Mouse (Mus musculus) kidney, adult 8-10 months (tissue): Measurements from ENCODE around the gene Hmga2.

Experiments used
- DNase-seq, 2 experiments: peaks; one replicate each; pipeline ENCODE4 v3.0.0; 2022

The Hmga2 gene

DNA sequence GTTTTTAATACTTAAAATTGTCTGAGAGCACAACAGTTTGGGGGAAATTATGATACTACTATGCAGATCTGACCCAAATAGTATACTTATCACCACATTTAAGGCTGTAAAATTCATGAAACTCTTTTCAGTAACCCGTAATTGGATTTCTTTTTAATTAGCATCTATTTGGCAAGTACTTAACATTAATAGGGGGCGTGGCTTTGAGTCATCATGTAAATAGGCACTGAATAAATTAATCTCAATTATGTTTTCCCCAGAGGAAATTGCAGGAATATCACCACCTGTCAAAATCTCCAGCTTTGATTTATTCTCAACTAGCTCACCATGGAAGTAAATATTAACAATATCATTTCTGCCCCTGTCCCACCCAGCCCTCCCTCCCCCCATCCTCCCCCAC lies 3.7 kb downstream of the Hmga2 start:
- DNase-seq, result no peak

DNA sequence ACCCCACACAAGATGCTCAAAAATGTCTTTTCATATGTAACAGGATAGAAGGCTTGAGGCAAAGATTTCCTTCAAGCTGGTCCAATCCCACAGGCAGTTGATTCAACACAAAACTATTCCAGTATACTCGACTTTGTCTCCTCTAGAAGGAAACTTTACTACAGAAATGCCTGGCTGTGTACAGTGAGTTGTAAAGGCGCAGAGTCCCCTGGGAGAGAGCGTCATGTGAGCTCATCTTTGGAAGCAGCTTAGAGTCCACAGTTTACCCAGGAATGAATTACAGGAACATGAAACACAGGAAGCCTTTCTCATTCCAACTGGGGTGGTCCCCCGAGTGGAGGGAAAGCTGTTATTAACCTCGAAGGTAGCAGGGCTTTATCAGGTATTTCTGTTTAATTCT lies 11.1 kb downstream of the Hmga2 start:
- DNase-seq, result no peak

DNA sequence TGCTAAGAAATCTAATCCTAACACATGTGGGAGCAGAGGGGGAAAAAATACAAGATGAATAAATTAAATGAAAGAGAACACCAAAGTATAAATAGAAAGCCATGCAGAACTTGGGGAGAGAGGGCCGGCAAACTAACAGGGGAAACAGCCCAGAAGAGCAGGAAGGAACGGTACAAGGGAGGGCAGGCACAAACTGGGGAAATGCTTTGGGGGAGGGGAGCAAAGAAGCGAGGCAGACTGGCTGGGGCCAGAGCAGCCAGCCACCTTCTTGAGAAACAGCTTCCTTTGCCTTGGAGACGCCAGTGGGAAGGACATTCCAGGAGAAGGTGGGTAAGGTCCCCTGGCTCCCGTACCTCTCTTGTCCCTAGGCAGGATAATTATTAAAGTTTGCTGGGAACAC lies 14.5 kb downstream of the Hmga2 start:
- DNase-seq, result no peak

DNA sequence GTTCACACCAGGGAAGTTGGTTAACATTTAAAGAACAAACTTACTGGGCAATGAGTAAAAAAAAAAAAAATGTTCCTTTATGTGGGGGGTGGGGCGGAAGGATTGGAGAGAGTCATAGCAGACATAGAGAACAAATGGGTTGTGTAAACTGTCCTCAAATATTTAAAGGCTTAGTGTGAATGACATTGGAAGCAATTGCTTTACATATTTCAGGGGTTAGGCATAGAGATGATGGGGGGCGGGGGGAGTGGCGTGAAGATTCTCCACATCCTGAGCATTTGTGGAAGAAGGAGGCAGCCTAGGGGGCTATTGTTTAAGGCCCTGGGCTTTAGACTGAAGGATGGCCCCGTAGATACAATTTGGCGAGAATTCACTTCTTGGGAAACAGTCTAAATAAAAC lies 15.0 kb downstream of the Hmga2 start:
- DNase-seq, result no peak

DNA sequence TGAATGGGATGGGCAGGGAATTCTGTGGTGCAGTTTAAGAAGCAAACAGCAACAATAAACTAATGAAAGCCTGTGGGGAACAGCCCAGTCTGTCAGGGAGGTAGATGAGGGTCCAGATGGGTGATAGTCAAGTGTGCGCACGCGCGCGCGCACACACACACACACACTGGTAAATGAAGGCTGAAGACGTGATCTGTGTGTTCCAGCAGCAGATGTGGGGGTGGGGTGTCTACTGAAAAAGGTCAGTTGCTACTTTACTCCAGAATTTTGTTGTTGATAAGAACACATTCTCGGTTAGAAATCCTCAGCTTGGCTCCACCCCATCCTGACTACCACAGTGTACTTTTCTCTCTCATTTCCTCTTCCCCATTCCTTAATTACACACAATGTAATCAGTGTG lies 17.4 kb downstream of the Hmga2 start:
- DNase-seq, result no peak

DNA sequence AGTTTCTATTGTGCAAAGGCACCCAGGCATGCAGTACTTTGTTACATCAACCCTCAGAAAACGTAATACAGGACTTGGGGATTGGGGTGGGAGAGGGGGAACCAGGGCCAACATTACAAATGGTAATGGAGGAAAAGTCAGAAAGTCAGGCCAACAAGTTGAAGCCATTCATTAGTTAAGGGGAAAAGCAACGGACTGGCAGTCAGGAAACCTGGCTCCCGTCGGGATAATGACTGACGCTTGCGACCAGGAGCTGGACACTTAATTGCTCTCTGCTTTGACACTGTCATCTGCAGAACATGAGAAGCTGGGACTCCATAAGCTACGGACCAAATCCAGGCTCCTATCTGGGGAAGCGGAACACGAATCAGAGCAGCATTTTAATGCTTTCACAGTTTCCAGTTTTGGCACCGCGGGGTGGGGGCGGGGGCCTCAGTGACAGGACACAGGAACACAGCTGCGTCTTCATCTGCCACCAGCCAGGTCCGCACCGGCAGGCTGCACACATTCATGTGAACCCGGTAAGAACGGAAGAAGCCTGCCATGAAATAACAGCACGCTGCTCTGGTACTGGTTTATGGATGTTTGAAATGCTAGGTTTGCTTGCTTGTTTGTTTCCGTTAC lies 26.5 kb downstream of the Hmga2 start:
- no peak for DNase-seq

DNA sequence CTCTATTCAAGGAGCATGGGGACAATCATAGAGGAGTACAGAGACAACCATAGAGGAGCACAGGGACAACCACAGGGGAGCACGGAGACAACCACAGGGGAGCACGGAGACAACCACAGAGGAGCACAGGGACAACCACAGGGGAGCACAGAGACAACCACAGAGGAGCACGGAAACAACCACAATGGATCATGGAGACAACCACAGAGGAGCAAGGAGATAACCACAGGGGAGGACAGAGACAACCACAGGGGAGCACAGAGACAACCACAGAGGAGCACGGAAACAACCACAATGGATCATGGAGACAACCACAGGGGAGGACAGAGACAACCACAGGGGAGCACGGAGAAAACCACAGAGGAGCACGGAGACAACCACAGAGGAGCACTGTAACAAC lies 29.5 kb downstream of the Hmga2 start:
- DNase-seq, result no peak

DNA sequence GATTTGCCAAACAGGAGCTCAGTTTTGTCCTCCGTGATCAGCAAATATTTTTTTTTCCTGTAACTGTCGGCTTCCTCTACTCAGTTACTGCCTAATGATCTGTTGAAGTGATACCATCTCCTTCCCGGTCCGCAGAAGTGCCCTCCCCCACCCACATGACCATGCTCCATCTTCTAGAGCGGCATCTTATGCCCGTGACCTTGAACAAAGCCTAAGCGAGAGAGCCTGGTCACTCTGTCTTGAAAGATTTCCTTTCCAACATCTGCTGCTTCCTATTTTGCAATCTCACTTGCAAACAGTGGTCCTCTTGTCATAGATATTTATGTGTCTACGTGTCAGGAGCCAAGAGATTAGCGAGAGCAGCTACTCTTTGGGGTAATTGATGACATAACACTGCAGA lies 30.1 kb downstream of the Hmga2 start:
- no peak for DNase-seq

DNA sequence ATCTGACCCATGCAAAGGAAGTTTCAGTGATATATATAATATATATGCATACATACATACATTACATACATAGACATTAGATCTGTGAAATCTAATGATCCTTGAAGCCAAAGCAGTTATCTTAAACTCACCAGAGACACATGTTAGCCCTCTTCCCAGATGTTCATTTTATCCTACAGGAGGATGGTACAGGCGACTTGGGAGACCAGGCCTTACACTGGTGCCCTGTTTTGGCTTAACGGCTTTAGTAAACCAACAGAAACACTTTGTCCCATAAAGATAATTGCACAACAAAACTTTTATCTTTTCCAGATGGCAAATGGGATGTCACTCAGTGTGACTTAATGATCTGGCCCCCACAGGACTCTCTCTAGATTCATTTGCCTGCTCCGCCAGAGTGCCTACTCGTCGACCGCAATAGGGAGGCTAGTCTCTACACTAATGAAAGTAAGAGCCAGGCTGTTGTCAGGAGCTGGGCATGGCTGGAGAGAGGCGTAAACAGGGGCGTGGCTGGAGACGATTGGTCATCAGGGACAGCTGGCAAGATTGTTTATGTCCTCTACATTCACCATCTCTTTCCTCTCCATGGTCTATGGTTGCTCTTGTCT lies 31.7 kb downstream of the Hmga2 start:
- no peak for DNase-seq

DNA sequence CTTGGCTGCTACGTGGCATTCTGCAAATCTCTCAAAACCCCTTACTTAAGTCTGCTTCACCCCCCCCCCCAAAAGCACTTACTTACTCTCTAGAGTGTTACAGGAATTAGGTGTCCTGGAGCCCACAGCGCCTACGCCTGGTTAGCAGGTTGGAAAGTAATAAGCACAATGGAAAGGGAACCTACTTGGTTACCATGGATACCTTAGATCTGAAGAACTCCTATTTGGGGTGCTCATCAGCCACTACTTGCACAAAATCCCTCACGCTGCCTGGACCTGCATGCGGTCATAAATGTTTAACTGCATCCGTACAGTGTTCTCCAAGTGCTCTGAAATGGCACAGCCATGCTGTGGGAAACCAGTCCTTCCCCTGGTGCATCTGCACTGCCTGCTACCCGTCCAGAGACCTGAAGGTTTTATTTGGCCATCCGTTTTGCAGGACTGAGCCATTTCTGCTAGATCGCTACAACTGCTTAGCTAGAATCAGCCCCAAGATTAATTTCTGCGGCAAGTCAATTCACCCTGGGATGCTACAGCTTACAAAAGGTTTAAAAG lies 32.4 kb downstream of the Hmga2 start:
- no peak for DNase-seq

DNA sequence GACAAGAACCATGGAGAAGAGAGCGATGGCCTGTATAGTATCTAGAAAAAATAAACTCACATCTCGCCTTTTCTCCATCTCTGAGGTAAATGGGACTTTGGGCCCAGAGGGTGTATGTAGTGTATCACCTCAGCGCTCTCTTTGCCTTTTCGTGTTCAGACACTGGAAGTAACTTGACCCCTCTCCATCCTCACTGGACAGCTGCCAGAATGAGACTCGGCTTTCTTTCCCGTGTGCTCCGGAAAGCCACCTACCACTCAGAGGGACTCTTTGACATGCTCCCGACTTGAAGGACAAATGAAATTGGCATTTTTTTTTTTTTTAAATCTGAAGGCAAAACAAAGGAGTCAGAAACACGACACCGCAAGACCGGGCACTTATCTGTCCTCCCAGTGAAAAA lies 35.0 kb downstream of the Hmga2 start:
- no peak for DNase-seq

DNA sequence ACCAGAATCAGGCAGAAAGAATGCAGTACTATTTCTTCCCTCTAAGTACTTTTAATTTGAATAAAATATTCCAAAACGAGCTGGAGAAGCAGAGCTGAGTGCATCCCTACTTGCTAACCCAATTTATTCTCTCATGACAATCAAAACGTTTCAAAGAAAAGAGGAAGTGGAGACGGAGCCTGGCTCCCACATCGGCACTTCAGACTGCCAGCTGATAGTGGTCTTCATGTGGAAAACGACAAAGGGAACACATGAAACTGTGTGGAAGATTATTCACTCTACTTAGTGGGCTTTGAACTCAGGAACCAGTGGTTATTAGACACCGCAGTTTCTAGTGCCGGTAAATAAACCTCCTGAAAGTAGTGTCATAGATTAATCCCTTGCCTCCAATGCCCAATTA lies 41.8 kb downstream of the Hmga2 start:
- no peak for DNase-seq

DNA sequence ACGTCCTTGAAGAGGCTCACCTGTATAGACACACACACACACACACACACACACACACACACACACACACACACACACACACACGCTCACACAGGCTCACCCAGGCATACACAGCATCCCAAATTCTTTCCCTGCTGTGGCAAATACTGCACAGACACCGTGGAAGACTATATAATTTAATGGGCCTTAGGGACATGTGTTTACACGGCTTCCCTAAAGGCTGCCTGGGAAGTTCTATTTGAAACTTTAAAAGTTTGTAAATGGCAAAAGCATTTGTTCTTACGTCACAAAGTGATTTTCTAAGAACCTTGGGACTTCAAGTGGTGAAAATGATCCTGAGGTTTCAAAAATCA lies 42.8 kb downstream of the Hmga2 start:
- no peak for DNase-seq

DNA sequence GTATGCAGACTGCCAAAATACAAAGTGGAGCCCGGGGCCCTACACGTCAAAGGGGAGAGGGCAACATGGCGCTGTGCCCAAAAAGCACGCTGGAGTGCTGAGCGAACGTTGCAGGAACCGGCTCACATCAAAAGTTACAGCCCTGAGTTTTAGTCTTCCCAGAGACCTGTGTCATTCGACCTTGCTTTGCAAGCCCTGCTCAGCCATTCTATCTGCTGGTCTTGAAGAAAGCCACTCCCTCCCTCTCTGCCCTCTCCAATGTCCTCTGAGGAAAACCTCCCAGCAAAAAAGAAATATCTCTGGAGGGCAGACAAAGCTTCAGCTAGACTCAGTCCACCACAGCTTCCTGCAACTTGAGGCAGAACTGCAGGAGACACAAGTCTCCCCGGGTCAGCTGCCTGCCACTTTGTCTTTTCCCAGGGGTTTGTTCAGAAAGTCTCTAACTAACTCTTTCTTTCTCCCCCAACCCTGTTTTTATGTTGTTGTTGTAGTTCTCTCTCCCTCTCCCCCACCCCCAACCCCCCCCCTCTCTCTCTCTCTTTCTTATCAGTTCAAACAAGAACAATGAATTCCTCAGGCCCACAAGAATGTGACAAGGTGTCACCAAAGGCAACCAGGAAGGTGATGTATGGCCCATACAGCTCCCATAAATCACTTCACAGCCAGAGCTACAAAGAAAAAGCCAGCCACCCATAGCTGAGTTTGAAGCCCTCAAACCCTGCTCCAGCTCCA lies 43.4 kb downstream of the Hmga2 start:
- DNase-seq, result no peak

DNA sequence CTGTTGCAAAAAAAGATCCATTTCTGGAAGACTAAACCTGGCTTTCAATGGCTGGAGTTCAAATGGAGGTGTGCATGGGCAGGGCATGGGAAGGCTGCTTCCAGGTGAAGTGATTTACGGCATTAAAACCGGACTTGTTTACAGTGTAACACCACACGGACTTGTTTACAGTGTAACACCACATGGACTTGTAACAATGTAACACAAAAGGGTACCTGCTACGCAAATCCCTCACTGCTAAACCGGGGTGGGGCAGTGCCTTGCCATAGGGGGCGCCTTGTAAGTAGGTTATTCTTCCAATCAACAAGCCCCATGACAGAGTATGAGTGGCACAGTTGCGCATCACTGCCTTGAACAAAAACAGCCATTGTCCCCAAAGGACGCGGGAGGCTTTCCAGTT lies 44.2 kb downstream of the Hmga2 start:
- no peak for DNase-seq

DNA sequence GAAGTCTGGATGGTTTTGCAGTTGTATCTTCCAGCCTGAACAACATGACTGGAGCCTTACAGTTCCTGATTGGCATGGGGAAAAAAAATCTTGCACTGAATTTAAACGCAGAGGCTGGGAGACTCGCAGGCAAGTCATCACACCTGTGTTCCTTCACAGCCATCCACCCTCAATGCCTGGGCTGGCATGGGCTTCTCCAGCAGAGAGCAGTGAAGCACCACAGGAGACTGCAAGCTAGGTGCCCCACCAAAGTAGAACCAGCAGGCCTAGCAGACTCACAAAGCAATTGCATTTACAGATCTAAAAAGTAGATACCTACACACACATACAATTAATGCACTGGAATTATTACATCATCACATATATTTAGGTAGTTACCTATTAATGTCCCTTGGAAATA lies 44.8 kb downstream of the Hmga2 start:
- DNase-seq, result no peak

DNA sequence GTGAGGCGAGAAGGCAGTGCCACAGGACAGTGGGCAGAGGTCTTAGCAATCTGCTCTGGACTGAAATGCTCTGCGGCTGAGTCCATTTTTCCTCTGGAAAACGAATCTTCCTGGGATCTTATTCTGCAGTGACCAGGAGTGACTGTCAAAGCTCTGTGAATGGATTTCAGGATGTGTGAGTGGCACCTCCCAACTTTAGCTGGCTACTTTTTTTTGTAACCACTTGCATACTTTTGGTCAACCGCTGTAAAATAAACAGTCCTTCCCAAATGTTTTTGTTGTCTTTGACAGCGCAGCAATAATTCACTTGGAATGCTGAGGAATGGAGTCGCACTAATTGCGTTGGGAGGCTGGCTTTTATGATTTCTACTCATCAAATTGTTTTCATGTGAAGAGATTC lies 45.8 kb downstream of the Hmga2 start:
- no peak for DNase-seq

DNA sequence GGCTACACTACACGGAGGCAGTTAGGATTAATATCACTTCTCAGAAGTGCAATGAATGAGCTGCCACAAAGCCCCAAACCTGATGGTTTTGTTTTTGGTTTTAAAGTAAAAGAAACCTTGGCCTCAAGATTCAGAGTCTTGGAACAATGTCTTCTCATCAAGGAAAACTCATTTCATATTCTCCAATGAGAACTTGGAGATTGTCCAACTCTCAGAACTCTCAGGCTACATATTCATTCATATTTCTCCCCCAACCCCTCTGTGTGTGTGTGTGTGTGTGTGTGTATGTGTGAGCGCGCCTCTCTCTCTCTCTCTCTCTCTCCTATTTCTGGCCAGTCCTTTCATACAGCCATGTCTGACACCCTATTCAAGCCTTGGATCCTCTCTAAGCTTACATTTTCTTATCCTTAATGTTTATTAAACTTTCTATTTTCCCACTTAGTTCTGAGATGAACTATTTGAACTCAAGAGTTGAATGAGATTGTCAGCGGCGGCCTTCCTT lies 46.5 kb downstream of the Hmga2 start:
- DNase-seq, result no peak

DNA sequence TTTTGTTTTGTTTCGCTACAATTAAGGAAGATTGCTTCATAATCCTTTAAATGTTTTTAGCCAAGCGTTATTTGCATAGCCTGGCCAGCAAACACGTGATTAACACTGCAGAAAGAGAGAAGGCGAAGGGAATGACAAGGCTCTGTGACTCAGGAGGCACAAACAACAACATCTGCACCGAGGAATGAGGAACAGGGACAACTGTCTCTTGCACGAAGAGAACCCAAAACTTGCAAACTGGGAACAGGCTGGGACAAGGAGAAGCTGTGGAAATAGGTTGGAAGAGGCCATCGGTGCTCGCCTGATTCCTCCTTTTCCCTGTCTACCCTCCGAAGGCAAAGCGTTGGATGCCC lies 47.1 kb downstream of the Hmga2 start:
- no peak for DNase-seq

DNA sequence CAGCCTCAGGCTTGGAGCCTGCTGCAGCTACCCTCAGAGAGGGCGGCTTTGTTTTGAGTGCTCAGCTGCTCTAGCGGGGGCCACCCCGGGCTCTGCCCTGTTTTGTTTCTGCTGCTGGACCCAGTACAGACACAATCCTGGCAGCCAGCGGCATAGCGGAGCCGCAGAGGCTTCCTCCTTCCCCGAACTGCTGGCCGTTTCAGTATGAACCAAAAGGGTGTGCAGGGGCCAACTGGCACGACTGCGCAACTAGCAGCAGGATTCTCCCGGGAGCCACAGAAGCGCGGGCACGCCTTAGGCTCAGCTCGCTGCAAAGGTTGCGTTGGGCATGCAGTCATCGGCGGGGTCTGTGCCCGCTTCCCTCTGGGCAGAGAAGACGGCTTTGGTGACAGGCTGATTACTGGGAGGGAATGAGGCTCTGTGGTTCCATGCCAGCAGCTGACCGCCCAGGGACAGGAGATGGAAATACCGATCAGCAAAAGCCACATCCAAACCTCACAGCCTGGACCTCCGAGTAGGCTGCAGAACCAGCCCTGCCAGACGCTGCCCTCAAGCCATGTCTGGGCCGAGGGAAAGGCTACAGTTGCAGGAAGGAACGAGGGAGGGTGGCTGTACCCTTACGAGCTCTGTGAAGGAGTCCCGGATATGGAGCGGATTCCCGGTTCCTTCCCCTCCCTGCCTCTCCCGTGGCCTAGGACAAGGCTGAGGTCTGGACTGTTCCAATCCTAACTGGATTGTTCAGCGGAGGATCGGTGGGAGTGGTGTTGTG lies 47.7 kb downstream of the Hmga2 start:
- DNase-seq, result no peak

DNA sequence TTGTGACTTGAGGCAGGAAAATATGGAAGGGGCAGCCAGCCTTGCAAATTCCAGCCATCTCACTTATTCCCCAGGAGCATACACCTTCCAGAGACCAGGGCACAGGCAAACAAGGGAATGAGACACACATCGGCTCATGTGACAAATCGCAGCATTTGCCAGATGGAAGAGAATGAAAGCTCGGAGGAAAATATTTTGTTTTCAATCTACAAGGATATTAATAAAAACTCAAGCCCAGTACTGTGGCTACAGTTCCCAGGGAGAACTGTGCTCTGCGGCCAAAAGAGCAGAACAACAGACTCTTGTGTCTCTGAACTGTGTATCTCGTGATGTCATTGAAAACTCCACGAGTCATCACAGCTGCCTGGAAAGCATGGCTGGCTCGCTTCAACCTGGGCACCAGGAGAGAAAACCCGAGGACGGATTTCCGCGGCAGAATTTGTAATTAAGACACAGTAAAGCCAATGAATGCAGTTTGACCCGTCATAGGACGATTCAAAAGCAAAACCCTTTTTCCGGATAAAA lies 50.1 kb downstream of the Hmga2 start:
- DNase-seq, result no peak

DNA sequence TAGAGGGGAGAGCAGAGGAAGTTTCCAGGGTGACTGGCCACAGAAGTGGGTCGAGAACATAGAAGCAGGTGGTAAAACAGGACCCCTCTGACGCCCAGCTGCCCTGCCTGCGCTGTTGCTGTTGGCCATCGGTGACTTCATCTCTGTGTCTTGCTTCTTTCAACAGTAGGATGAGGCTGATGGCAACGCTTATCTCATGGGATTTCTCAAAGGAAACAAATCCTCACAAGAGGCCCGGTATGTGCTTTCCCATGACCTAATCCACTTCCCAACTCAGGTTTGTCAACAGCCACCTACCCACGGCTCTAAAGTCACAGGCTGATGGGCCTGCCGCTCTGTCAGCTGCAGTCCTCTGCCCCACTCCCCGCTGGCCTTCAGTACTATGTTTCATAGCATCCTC lies 52.3 kb downstream of the Hmga2 start:
- DNase-seq, result no peak

DNA sequence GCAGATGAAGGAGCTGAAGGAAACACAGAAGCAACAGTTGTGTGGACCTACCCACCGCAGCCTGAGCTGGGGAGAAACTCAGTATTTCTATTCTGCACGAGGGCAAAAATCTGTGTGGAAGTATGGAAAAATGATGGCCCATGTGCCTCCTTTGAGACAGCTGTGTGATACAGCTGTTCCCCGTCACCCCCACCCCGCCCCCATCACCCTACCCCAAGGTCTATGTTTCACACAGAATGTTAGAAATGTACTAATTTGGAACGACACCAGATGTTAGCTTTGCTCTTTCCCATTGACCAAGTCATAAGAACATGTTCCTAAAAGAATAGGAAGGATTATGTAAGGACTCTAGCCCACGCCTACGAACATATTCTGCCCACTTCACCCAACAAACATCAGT lies 53.0 kb downstream of the Hmga2 start:
- no peak for DNase-seq
